Mouse (Mus musculus) midbrain, embryonic 14.5 days (tissue): ENCODE measurements around the gene Cadm1. TPM values are rescaled to one million over a fixed set of nuclear protein-coding genes. Genes with fewer than 3 reads are reported as not detected.

Experiments used
- ATAC-seq: fragments of 200-750 bp; cut with Nextera tagmentation; 2 replicates; pipeline ENCODE4 v1.8.0; 2017; ENCODE audit warnings: moderate number of reproducible peaks, moderate library complexity; ENCODE audit not compliant: low FRiP score, low TSS enrichment
- DNase-seq: peaks from one replicate; pipeline ENCODE4 v3.0.0-alpha.2; 2015
- H3K27ac ChIP-seq: fragments of 300-500 bp; sonication (generic); replicated peaks from 2 replicates; pipeline ENCODE4 v1.5.1; 2014; ENCODE audit warnings: mild to moderate bottlenecking, low read depth, low read length, moderate library complexity
- H3K27me3 ChIP-seq: fragments of 300-500 bp; sonication (generic); 2 replicates; pipeline ENCODE4 v1.6.1; 2014; ENCODE audit warnings: low read length, control low read depth, mixed read lengths; ENCODE audit not compliant: control insufficient read depth, insufficient read depth
- H3K36me3 ChIP-seq: fragments of 300-500 bp; sonication (generic); 2 replicates; pipeline ENCODE4 v1.6.1; 2014; ENCODE audit warnings: low read length, control low read depth; ENCODE audit not compliant: control insufficient read depth, insufficient read depth
- H3K4me1 ChIP-seq: fragments of 300-500 bp; sonication (generic); 2 replicates; pipeline ENCODE4 v1.6.1; 2014; ENCODE audit warnings: mild to moderate bottlenecking, antibody characterized with exemption, low read length, control low read depth; ENCODE audit not compliant: control insufficient read depth, insufficient read depth
- H3K4me2 ChIP-seq: fragments of 300-500 bp; sonication (generic); 2 replicates; pipeline ENCODE4 v1.6.1; 2014; ENCODE audit warnings: mild to moderate bottlenecking, low read length, moderate library complexity
- H3K4me3 ChIP-seq: fragments of 300-500 bp; sonication (generic); replicated peaks from 2 replicates; pipeline ENCODE4 v1.5.1; 2014; ENCODE audit warnings: low read depth, low read length
- H3K9ac ChIP-seq: fragments of 300-500 bp; sonication (generic); replicated peaks from 2 replicates; pipeline ENCODE4 v1.6.1; 2014; ENCODE audit warnings: mild to moderate bottlenecking, low read length, moderate library complexity
- H3K9me3 ChIP-seq: fragments of 300-500 bp; sonication (generic); 2 replicates; pipeline ENCODE4 v1.6.1; 2016; ENCODE audit warnings: low read length, control low read depth, mixed read lengths; ENCODE audit not compliant: control insufficient read depth
- WGBS: fragments of 180-500 bp; shearing (Covaris S2); extraction: QIAGEN DNeasy Blood & Tissue Kit; methylation state at CpG from one replicate; pipeline ENCODE4 v1.1.7; 2014; 5-methylcytosine and 5-hydroxymethylcytosine counted together
- polyA plus RNA-seq: library from polyadenylated mRNA; unstranded; fragments of >200 nt; fragmentation: Nextera tagmentation; extraction: Ambion mirVana; gene quantifications from 2 replicates; pipeline ENCODE4 v1.2.1, GENCODE M21; 2014

Gene Cadm1
- polyA plus RNA-seq, 1 experiment from 2014 or later = 204 TPM

DNA sequence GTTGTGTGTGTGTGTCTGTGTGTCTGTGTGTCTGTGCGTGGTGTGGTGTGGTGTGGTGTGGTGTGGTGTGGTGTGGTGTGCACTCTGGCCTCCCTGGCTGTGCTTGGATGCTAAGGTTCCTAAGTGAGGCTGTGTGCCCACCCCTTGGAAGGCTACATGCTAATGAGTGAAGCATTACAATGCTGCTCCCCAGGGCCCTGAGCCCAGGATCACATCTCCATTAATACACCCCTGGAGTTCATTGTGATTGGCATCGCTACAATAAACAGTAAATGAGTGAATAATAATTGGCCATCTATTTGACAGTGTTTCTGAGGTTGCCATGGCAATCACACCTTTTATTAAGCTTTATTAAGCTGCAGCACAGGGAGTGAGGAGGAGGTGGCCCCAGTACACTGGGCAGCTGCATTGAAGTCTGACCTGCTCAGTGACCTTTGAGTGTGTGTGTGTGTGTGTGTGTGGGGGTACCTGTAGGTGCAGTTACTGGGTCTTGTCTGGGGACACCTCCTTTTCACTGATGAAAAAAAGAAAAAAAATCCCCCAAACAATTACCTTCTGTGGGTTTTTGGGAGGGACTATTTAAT lies 374.5 kb downstream of the Cadm1 start:
- H3K9ac ChIP-seq = no peak overlapping the region
- WGBS = 18% methylated on average over 2 of the region's 2 CpGs
- H3K4me1 ChIP-seq = peaks cover 34% of the 10 kb centered on the region
- no peak overlapping the region for H3K4me2 ChIP-seq
- ATAC-seq (peak; percentile 53; the same call in 1 of the 2 replicates), DNase-seq (peak; percentile 68)
- H3K9me3 ChIP-seq = no peaks in the 10 kb centered on the region
- 0 out of 2 replicates have a peak, but pooled peaks cover 4% of the 10 kb centered on the region for H3K27me3 ChIP-seq
- no peak overlapping the region; the same call in 1 of the 2 replicates for H3K27ac ChIP-seq
- H3K36me3 ChIP-seq = no peaks in the 10 kb centered on the region
- no peak overlapping the region for H3K4me3 ChIP-seq

GRCm38 (mm10) chr9:47906521-47906920 lies 376.5 kb downstream of the Cadm1 start:
- peaks cover 38% of the 10 kb centered on the region for H3K4me1 ChIP-seq
- no peak overlapping the region for H3K4me3 ChIP-seq
- no peaks in the 10 kb centered on the region for H3K36me3 ChIP-seq
- no peak overlapping the region for H3K9ac ChIP-seq
- no peak for DNase-seq
- WGBS = 65% methylated on average over 6 of the region's 6 CpGs
- H3K27ac ChIP-seq = no peak overlapping the region
- 0 out of 2 replicates have a peak, but pooled peaks cover 4% of the 10 kb centered on the region for H3K27me3 ChIP-seq
- ATAC-seq = no peak
- no peak overlapping the region for H3K4me2 ChIP-seq
- H3K9me3 ChIP-seq = no peaks in the 10 kb centered on the region
